Mouse (Mus musculus) heart, adult 9 months (tissue): ENCODE results near the gene Rbm48.
"Not testable (repeated sequence)": the region's sequence is repeated elsewhere in the genome, so short reads cannot be mapped to it uniquely, and the experiment has no call there.

Source experiments
- DNase-seq, 2 experiments: peaks; one replicate each; pipeline ENCODE4 v3.0.0; 2022; ENCODE audit warnings: low spot score in 2 of 2

The Rbm48 gene

DNA sequence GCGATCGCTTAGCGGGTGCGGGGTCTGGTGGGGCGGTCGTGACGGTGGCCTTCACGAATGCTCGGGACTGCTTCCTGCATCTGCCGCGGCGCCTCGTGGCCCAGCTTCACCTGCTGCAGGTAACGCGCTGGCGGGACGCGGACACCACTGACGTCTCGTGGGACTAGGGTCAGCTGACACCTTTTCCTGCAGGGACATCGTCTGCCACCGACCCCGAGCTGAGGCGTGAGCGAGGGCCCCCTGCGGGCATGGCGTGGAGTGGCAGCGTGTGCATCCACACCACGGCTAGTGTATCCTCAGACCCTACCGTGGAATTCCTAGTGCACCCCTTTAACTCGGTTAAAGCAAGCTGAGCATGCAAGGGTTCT is at the start of gene Rbm48:
TSS of gene Rbm48 (minus strand) at position 187 of the 368 bp plus-strand sequence.
- peak; percentile 74 to 76 for DNase-seq

DNA sequence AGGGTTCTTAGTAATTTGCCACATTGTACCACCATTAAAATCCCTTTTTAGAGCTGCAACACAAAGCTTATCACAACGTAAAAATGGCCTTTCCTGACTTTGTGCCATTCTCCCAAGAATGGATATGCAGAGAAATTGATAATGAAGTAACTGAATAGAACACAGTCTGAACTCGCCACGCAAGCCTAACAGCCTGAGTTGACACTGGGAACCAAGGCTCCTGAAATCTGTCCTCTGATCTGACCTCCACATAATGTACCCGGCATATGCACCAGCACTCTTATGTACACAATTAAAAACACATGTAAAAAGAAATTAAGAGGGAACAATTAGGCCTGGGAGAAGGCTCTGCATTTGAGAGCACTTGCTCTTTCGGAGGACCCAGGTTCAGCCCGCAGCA is 48.9 kb upstream of the Rbm48 start:
- no peak for DNase-seq

DNA sequence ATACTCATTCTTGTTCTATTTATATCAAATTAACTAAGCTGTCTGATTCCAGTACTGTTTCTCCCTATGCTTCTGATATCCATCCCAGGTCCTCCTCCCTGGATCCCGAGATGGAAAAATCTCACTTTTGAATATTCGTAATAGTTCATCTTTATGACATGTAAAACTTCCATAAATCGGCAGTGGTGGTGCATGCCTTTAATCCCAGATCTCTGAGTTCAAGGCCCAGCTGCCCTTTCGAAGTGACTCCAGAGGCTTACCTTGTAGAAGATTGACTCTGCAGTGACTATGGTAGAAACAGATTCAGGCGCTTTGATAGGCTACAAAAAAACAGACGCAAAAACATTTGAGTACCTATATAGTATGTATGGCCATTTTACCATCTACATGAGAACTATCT is 48.2 kb upstream of the Rbm48 start:
- no peak for DNase-seq

DNA sequence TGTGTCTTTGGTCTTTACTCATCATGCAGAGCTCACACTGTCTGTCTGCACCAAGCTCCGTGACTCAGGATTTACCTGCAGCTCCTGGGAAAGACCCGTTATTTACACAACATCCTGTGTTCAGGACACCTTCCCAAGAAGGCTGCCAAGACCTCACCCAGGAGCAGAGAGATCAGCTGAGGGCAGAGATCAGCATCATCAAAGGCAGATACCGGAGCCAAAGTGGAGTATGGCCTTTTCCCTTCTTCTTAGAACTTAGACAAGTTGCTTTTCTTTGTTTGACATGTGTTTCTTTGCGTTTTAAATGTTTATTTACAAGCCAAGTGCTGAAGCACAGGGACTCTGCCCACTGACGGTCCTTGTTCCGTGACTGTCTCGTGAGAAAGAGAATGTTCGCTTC is 38.9 kb upstream of the Rbm48 start:
- no peak for DNase-seq

DNA sequence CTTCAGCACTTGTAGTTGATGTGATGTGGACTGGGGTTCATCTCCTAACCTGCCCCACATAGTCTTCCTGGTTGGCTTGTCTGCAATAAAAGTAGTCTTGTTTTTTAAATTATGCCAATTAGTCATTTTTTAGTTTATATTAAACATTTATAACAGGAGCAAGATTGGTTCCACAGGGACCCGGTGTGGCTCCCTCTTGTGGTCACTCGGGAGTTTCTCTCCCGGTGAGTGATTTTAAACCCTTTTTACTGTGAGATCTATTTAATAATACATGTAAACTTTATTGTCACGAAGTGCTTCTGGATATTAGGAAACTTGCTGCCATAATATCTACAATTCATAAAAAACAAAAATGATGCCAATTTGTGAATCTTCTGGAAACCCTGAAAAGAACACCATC is 37.6 kb upstream of the Rbm48 start:
- DNase-seq: no peak

DNA sequence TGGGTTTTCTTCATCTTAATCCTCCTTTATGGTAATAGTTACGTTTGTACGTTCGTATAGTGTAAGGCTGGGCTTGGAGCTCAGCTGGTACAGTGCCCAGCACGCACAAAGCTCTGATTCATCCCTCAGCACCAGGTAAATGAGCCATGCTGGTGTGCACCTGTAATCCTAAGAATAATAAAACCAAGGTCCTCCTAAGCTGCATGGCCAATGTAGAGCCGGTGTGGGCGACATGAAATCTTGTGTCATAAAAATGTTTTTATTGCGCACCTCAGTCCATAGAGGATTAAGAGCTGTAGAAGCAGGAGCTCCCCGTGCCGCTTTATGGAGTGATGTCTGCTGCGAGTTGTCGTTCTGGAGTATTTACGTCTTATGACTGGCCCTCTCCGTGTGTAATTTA is 36.9 kb upstream of the Rbm48 start:
- DNase-seq: no peak

DNA sequence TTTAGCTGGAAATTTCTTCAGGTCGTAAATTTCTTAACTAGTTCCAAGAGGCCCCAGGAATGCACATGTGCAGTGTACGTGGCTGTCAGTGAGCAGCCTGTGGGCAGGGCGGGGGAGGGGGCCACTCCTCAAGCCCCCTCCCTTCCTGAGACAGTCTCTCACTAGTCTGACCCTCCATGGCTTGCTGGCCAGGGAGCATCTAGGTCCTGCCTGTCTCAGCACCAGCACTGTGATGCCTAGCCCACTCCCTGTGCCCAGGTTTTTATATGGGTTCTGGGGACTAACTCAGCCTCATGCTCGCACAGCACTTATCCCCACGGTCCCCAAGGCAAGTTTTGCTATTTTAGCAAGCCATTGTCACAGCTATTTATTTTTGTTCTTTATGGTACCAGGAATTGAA is 35.9 kb upstream of the Rbm48 start:
- DNase-seq: no peak

DNA sequence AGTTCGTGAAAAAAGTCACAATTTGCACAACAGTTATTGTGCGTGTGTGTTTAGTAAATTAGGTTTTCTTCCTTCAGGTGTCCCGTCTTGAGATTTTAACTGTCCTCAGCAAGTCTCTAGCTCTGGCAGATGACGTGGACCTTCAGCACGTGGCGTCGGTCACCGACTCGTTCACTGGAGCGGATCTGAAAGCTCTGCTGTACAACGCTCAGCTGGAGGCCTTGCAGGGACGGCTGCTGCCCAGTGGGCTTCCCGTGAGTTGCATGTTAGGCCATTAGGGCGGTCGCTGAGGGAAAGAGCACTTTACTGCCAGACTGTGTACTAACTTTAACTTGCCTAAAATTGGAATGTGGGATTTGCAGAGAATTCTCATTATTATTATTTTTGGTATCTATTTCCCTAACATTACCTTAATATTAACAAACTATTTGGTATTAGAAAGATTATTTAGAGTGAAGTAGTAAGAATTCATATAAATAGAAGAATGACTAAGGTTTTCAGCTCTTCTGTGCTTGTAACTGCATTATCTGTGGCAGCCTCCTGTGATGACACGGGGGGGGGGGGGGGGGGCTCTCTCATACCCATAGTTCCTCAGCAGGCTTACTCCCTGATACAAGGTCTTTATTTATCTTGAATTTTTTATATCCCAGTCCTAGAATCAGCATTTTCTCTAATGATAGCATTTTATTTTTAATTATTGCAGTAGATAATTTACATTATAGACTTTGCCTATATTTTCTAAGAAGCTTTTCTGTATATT is 35.3 kb upstream of the Rbm48 start:
- no peak for DNase-seq

DNA sequence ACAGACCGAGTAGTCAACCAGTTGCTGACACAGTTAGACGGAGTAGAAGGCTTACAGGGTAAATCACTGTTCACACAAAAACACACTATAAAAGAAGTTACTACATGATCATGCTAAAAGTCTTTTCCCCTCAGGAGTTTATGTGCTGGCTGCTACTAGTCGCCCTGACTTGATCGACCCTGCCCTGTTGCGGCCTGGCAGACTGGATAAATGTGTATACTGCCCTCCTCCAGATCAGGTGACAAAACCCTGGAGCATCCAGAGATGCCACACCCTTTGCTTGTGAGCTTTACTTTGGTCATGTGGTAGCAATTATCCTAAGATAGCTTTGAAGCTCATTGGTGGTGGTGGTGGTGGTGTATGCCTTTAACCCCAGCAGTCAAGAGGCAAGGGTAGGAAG is 33.7 kb upstream of the Rbm48 start:
- no peak for DNase-seq

DNA sequence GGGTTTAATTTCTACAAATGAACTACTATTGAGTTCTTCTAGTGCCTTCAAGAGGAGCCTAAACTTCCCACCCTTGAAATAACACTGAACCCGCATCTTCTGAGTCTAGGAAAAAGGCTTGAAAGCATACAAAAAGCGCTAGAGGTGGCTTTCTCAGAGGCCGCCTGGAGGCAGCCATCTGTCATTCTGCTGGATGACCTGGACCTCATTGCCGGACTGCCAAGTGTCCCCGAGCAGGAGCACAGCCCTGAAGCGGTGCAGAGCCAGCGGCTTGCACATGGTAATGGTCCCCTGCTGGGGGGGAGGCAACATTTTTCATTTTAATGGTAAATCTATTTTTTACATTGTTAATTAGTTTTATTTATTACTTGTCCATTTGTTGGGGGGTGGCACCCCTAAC is 24.1 kb upstream of the Rbm48 start:
- no peak for DNase-seq

DNA sequence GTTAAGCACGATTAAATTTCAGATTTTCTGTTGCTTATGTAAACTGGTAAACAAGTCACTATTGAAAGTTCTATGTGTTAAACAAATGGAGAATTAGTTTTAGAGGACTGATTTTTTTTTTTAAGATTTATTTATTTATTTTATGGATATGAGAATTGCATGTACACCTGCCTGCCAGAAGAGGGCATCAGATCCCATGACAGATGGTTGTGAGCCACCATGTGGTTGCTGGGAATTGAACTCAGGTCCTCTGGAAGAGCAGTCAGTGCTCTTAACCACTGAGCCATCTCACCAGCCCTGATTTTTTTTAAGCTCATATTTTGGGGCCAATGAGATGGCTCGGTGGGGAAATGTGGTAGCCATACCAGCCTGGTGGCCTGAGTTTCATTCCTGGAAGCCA is 15.4 kb upstream of the Rbm48 start:
- DNase-seq: not testable (repeated sequence)

DNA sequence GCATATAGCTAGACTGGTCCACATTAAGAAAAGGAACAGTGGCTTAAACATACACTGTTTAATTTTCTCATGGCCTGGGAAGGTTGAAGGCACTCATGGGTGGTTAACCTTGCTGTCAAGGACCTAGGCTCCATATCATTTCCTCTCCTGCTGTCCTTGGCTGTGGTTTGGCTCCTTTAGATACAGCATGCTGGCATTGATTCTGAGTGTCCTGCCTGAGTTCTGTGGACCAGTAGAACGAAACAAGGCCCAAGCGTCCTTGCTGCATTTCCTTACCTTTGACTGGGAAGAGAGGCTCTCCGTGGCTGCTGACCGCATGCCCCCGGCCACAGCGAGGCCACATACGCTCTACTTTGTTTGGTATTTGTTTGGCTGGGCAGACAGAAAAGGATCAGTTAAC is 12.9 kb upstream of the Rbm48 start:
- no peak for DNase-seq

DNA sequence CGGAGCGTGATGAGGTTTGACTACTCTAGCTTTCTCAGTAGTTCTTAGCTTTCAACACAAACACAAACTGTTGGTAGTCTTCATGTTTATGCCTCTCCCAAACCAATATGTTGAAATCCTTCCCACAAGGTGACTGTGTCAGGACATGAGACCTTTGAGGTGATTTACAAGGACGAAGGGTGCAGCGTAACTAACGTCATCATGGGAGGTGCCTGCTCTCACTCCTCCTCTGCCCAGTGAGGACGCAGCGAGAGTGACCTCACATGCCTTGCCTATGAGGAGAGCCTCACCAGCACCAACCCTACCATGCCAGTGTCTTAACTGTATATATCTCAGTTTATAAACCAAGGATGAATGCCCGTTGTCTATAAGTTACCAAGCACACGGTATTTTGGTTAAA is 10.7 kb upstream of the Rbm48 start:
- no peak for DNase-seq

DNA sequence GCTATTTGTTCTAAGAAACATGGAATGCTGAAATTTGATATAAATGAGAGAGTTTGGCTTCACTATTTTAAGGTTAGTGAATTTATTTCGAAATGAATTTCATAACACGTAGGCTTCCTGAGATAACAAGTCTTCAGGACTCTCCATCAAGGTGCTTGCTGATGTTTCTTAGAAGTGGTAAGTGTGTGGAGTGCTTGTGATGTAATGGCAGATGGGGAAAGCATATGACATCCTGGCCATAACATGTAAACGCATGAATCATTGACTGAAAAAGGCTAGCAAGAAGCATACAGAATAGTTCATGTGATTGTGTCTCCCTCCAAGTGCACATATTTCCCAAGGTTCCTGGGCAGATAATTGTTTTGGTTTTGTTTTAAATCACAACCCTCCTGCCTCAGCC is 4.4 kb upstream of the Rbm48 start:
- no peak for DNase-seq

DNA sequence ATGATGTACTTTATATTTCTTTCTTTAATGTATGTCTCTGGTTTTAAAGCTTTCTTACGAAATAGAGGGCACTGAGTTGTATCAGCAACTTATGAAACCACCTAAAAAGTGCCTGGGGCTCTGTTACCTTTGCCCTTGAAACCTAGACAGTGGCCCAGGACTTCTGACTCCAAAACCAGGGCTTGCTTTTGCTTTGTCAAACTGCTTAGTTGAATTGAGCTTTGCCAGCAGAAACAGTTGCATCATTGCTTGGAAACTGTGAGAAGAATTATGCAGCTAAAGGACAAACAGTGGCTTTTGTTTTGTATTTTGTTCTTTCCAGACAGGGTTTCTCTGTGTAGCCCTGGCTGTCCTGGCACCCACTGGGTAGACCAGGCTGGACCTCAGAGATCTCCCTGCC is 3.9 kb upstream of the Rbm48 start:
- no peak for DNase-seq

DNA sequence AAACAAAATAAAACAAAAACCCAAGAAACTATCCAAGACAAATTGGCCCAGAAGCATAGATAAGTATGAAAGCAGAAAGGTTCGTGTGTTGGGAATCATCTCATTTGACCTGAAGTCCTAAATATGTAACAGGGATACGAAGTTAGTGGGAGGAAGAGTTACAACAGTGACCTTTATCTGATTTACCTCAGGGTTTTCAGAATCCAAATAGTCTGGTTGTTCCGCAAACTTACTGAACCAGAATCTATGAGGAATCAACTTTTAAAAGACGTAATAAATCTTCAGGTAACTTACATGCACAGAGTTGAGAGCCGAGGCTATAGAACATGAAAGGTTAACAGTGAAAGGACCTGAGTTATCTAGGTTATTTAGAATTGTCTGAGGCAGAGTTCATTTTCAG is 2.4 kb upstream of the Rbm48 start:
- DNase-seq: no peak

DNA sequence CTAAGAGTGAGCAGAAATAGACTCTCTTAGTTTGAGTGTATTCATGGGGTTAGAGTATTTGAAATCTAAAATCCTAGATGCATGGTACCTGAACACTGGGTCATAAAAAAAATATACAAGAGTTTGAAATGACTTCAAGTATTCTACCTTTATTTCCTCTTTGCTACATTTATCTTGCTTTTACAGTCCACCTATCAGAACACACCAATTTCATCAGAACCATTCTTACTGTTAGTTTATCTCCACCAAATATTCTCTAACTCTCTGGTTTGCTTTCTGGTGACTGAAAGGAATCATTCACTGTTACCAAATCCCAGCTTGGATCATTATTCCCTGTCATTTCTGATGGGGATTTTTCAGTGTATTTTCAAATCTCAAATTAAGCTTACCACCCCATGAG is 786 bp upstream of the Rbm48 start:
- DNase-seq: no peak

DNA sequence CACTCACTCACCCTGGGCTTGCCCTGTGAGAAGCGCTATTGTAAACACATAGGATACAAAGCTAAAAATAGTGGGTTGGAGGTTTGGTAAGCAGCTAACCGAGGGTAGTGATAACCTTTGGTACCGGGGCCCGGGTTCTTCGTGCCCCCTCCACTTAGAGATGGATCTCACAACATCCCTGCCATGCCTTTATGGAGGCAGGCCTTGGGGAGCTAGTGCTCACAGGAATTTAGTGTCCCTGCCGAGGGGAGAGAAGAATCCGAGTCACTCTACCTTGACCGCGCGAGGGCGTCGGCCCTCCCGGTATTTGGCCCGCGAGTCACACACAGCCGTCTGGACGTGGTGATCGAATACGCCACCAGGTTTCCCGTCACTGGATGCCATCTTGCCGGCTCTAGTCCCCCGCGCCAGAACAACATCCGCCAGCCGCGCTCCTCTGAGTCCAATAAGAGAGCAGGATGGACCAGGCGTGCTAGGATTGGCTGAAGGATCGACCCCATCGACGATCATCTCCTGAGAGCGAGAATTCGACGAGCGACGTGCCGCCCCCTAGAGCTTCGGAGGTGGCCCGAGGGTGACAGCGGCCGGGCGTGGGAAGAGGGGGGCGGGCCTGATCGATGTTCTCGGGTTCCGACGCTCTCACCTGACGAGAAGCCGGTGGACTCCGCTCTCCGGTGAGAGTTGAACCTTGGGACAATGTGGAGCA is 539 bp downstream of the Rbm48 start, which contains the start of gene Pex1:
TSS of gene Pex1 (plus strand) at position 374 of the 706 bp plus-strand sequence.
- peak; percentile 96 for DNase-seq

DNA sequence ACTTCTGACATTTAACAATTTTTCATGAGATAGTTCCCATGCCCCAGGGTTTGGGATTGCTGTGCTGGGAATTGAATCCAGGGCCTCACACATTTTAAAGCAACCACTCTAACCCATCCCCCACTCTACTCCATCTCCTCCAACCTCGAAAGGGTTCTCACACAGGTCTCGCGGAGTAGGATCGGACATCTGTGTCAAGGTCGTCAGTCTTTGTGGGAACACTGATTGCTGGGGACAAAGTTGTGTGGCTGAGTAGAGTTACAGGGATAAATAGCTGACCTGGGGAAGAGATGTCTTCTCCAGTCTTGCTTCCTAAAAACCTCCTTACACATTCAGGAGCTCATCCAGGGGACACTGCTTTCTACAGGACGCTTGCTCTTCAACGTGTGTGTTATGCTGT is 17.3 kb downstream of the Rbm48 start:
- no peak for DNase-seq

DNA sequence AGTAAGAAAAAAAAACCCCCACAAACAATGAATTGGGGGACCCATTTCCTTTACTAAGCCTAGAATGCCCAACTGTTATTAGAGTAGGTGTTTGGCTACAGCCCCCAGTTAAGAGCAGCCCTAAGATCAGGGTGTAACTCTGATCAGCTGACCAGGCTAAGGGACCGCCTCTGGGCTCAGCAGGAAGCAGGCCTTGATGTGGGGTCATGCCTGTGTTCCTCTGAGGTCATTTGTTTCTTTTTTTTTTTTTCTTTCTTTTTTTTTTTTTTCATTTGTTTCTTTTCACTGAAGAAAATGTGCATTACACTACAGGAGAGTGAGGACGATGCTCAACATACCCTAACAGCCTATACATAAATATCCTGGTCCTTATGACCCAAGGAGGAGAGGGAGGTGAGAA is 18.4 kb downstream of the Rbm48 start:
- DNase-seq: no peak

DNA sequence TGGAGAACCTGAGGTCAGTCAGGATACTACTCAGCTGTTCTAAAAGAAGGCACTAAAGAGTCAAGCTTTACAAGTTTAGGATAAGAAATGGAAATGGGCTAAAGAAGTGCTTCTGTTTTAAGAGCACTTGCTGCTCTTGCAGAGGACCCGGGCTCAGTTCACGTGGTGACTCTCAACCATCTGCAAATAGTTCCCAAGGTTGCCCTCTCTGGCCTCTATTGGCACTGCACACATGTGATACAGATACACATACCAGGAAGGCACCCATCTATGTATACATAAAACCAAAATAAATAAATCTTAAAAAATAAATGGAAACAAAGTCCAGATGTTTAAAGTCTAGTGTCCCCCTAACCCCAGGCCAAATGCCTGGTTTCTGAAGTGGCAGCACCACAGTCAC is 21.6 kb downstream of the Rbm48 start:
- DNase-seq: no peak

DNA sequence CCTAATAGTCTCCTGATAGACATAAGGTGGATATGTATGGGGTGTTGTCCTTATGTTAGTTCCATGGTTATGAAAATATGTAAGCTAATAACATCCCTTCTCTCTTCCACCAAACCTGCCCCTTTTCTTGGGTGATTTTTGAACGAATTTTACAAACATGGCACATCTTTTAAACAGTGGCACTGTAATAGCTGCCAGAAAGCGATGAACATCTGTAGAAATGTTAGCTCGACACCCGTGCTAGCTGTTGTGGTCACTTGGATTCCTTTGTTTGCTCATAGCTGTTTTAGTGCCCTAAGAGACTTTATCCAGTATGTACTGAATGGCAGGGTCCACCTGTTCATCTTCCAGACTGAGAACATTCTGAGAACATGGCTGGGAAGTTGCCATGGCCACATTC is 25.1 kb downstream of the Rbm48 start, which contains the start of gene 1700109H08Rik:
TSS of gene 1700109H08Rik (plus strand) at position 301 of the 400 bp plus-strand sequence.
- no peak for DNase-seq

DNA sequence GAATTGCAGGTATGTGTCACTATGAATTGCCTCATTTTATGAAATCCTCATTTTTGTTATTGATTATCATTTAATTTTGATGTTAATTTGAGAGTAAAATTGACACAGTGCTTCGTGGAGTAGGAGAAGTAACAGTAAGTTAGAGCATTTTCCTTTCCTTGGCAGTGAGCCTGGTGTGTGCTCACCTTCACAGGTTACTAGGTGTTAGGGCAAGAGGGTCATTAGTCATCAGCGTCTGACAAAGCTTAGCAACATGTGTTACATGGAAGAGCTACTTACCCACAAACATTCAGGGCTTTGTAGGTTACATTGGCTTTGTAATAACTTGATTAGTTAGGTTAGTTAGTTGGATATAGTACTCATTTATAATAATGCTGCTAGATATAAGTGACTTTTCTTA is 42.2 kb downstream of the Rbm48 start:
- DNase-seq: no peak

DNA sequence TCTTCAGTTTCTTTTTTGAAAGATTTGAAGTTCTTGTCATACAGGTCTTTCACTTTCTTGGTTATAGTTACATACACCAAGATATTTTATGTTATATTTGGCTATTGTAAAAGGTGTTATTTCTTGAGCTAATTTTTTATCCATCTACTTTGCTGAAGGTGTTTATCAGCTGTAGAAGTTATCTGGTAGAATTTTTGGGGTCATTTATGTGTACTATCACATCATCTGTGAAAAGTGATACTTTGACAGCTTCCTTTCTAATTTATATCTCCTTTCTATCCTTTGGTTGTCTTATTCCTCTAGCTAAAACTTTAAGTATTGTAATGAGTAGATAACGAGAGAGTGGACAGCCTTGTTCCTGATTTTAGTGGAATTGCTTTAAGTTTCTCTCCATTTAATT is 44.9 kb downstream of the Rbm48 start:
- DNase-seq: no peak
